Mouse (Mus musculus) induced T-regulatory cell, adult 2 months (primary cell): ENCODE measurements around the gene Prkcb.

ENCODE experiments used
- DNase-seq: peaks from one replicate; pipeline ENCODE4 v3.0.0-alpha.2; 2012; ENCODE audit warnings: low read depth

The Prkcb gene

GRCm38 (mm10) chr7:122319566-122319965 is 31.0 kb downstream of the Prkcb start:
- no peak for DNase-seq

- DNase-seq = no peak
These were observed 32.4 kb downstream of the Prkcb start for GRCm38 (mm10) chr7:122320843-122321544.

GRCm38 (mm10) chr7:122322038-122322690 is 33.6 kb downstream of the Prkcb start:
- DNase-seq = no peak

GRCm38 (mm10) chr7:122327942-122328341 is 39.4 kb downstream of the Prkcb start:
- DNase-seq = no peak

- no peak for DNase-seq
These were observed 39.9 kb downstream of the Prkcb start for GRCm38 (mm10) chr7:122328466-122328865.

- no peak for DNase-seq
These were observed 41.0 kb downstream of the Prkcb start for GRCm38 (mm10) chr7:122329588-122329987.

- DNase-seq = no peak
These were observed 45.1 kb downstream of the Prkcb start for GRCm38 (mm10) chr7:122333686-122334085.

- DNase-seq = no peak
These were observed 48.8 kb downstream of the Prkcb start for GRCm38 (mm10) chr7:122337302-122337701.

GRCm38 (mm10) chr7:122338055-122338454 is 49.5 kb downstream of the Prkcb start:
- no peak for DNase-seq

- DNase-seq = no peak
These were observed 50.9 kb downstream of the Prkcb start for GRCm38 (mm10) chr7:122339476-122339875.

GRCm38 (mm10) chr7:122341813-122342212 is 53.3 kb downstream of the Prkcb start:
- no peak for DNase-seq

GRCm38 (mm10) chr7:122344656-122345055 is 56.1 kb downstream of the Prkcb start:
- DNase-seq = no peak

GRCm38 (mm10) chr7:122346251-122347242 is 58.0 kb downstream of the Prkcb start:
- DNase-seq = no peak

- no peak for DNase-seq
These were observed 58.9 kb downstream of the Prkcb start for GRCm38 (mm10) chr7:122347433-122347832.

- DNase-seq = no peak
These were observed 61.4 kb downstream of the Prkcb start for GRCm38 (mm10) chr7:122349961-122350360.

- no peak for DNase-seq
These were observed 62.2 kb downstream of the Prkcb start for GRCm38 (mm10) chr7:122350741-122351140.

GRCm38 (mm10) chr7:122351816-122352215 is 63.3 kb downstream of the Prkcb start:
- DNase-seq = peak; percentile 20

GRCm38 (mm10) chr7:122352566-122353277 is 64.2 kb downstream of the Prkcb start:
- peak; percentile 5 for DNase-seq

GRCm38 (mm10) chr7:122353329-122353728 is 64.8 kb downstream of the Prkcb start:
- no peak for DNase-seq

GRCm38 (mm10) chr7:122356941-122357340 is 68.4 kb downstream of the Prkcb start:
- no peak for DNase-seq

GRCm38 (mm10) chr7:122357847-122358246 is 69.3 kb downstream of the Prkcb start:
- no peak for DNase-seq

GRCm38 (mm10) chr7:122366635-122367034 is 78.1 kb downstream of the Prkcb start:
- no peak for DNase-seq
